Mouse (Mus musculus) adrenal gland, postnatal 10 days (tissue): Measurements from ENCODE around the gene Cdk5. TPM values are rescaled to one million over a fixed set of nuclear protein-coding genes. Genes with fewer than 3 reads are reported as not detected.

Source experiments
- DNase-seq: peaks from one replicate; pipeline ENCODE4 v3.0.0; 2021; ENCODE audit warnings: mixed read lengths
- total RNA-seq, 2 experiments: library from RNA; stranded (reverse); gene quantifications; 2 replicates each; pipeline ENCODE4 v1.2.3; 2021

The Cdk5 gene
- total RNA-seq, 2 experiments from 2014 or later, result 37.9 to 41.3 TPM

DNA sequence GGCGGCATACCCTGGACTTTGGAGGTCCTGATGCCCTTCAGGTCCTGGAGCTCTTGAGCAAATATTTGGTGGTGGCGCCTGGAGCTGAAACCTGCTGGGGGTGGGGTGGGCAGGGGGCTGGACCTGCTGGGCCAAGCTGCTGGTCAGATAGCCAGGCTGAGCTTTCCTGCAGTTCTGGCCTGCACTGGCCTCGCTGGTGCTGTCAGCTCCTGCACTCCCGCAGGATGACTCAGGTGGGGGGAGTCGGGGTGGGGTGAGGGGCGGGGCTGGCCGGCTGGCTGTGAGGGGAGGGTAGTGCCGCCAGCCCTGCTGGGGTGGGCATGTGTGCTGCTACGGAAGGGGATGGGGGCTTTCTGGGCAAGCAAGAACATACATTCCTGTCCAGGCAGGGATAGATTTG lies 5.3 kb upstream of the Cdk5 start:
- DNase-seq, result peak; percentile 53

DNA sequence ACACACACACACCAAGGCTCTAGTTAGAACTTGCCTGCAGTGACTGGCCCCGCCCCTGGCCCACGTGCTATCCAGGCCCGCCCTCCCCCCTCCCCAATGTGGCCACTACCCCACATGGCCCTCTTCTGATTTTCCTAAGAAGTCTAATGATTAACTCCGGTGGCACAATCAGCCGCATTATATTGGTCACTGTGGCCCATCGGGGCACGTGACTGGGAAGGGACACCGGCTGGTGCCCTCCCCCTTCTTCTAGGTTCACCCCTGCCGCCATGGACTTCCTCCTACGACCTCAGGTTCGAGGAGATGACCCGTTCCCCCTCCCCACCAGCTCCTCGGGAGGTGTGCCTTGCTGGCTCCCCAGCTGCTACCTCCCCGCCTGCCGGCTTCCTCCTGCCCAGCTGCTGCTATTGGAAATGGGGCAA lies 4.7 kb upstream of the Cdk5 start:
- DNase-seq, result peak; percentile 18

DNA sequence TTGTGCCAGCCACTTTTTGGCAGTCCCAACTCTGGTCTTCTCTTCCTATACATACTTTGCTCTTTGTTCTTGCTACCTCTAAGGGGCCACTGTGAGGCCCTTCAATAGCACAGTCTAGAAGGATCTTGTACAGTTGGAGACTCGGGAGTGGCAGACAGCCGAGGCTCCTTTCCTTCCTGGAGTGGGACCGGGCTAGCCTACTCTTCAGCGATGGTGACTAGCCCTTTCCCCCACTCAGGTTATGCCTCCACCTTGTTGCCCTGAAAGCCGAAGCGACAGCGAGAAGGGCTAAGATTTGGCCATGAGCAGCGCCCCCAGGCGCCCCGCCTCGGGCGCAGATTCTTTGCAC lies 3.9 kb upstream of the Cdk5 start:
- no peak for DNase-seq

DNA sequence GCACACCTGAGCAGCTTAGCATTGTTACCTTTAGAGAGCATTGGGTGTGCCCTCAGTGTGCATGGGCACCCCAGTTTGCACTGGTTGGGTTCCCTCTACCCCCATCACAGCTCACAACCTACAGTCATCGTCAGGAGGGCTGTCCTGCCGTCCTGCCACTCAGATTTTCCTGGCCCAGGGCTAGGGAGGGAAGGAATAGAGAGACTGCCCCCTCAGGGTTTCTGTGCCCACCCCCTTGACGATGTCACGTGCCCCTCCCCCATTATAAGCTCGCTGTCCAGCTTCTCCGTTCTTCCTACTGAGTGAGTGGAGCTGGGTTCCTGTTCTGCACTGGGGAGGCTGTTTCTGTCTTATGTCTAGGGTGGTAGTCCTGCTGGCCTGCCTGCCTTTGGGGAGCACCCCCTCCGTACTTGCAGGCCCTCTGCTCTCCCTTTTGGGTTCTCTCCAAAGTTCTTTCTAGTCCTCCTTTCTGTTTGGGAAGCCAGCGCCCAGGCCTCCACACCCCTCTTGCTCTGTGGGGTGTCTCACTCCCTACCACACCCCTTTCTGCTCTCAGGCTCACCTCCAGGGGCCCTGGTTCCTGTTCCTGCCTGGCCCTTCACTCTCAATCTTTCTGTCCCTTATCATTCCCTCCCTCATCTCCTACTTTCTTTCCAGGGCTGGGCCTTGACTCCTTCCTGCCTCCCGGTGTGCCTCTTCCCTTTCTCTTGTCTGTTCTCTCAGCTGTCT lies 3.4 kb upstream of the Cdk5 start:
- no peak for DNase-seq

DNA sequence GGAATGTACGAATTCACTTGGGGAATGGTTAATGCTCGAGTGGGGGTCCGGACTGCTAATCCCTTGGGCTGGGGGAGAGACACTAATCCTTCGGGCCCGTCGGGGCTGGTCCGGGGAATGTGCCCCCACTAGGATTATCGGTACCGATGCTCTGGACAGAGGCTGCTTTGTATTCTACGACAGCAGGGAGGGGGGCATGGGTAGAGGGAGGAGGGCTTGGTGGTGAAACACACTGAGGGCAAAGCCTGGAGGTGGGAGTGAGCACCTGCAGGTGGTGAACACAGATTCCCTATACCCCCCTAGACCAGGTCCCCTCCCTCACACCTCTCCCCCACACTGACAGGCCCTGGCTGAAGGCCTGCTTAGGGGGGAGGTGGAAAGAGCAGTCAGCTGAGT lies 2.7 kb upstream of the Cdk5 start:
- peak; percentile 21 for DNase-seq

DNA sequence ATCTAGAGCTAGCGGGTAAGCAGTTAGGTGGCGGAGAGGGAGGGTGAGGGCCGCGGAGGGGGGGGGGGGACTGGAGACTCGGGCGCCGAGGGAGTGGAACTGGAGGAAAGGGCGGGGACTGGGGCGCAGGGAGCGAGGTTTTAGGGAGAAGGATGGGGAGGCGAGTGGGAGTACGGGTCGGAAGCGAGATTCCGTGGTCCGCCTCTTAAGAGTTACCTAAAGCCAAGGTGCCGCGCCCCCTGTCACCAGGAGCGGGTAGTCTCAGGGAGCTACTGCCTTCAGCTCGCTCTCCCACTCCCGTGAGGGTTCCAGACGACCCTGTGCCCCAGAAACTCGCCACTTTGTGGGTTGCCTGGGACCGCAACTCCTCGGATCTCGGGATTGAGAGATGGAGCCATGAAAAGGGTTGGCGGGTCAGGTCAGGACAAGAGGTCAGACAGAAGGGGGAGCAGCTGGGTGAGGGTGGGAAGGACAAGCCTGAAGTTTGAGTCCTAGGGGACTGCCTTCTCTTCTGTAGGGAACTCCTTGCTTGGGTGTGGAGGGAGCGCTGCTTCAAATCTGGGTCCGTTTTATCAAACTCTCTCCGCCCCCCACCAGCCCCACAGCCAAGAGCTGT lies 2.2 kb upstream of the Cdk5 start:
- no peak for DNase-seq

DNA sequence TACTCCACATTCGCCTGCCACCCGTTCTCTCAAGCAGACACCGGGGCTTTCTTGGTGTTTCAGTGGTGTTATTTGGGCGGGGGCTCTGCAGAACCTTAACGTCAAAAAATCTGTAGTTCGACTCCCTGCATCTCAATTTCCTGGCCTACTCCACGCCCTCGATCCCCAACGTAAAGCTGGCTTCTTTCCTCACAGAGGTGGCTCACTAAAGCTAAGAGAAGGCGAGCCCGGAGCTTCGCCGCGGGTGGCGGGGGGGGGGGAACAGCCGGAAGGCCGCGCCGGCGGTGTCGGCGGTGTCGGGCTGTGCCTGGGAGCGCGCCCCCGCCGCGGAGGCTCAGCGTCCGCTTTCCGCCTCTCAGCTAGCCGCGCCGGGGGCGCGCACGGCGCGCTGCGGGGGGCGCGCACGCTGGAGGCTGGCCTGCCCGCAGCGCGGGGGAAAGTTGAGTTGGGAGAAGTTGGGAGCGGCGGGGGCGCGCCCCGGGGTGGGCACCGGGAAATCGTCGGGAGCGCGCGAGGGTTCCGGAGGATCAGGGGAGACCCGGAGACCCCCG lies 1.6 kb upstream of the Cdk5 start:
- peak; percentile 93 for DNase-seq

DNA sequence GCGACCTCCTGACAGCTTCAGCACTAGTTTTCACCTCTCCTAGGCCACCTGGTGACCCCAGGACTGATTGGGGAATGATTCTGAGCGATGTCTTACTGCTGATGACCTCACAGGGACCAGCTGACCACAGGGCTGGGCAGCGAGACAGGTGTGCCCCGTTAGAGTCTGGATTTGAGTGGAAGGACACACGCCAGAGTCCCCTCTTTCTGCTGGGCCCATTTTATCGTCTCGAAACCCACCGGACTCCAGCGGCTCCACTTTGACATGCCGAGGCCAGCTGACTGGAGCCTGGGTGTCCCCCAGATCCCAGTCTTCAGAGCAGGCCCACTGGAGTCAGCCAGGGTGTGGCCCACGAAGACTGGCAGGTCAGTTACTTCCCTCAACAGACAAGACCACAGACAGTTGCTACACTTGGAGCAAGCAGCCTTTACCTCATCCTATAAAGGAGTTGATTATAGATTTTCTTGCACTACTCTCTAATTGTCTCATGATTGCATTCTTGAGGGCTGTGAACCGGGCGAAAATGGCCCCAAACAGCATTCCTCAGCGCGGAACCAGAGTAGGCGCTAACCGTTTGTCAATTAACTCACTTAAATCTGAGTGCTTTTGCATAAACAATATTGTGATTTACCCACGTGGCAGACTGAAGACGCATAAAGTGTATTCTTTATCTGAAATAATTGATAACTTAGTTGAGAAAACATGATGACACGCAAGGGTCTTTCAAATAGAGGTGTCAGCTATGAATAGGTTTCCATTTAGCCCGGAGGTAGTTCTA lies 863 bp upstream of the Cdk5 start:
- no peak for DNase-seq

DNA sequence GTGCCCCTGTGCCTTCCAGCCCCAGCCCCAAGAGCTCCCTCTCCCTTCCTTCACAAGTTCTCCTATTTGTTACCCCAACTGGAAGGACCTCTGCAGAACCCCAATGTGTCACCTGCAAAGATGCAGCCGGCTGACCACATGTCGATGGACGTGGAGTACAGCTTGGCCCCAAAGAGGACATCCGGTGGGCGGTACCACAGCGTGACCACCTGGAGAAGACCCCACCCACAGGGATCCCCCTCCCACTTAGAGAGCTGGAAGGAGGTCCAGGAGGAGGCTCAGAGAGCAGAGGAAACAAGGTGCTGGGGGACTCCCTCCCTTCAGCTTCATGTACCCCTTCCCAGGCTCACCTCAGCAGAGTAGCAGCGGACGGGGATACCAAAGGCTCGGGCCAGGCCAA lies 2.9 kb downstream of the Cdk5 start:
- DNase-seq, result no peak

DNA sequence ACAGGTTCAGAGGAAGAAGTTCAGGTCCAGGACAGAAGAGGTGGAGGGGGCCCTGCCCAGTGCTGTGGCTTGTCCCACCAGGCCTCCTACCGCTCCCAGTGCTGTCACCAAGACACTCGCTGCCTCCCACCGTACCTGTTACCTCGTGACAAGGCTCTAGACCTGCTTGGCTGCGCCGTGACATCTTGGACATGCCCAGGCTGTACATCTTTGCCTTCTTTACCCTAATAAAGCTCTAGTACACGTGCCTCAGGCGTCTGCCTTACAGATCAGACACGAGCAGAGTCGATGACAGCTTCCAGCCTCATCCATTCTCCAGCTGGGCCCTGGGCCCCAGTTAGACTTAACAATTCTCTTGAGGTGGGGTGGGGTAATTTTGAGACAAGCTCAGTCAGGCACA lies 5.7 kb downstream of the Cdk5 start:
- no peak for DNase-seq

DNA sequence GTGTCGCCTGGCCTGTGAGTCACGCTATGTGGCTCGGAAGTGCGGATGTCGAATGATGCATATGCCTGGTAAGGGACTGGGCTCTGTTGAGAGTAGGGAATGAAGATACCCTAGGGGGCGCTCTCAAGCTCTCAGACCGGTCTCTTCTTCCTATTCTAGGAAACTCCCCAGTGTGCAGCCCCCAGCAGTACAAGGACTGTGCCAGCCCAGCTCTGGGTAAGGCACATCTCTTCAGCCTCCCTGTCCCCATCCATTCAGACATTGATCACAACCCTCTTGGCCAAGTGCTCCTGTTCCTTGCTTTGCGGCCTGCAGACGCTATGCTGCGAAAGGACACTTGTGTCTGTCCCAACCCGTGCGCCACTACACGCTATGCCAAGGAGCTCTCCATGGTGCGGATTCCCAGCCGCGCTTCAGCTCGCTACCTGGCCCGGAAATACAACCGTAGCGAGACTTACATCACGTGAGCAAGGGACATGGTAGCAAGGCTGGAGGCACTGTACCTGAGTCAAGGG lies 7.1 kb downstream of the Cdk5 start:
- peak; percentile 77 for DNase-seq

DNA sequence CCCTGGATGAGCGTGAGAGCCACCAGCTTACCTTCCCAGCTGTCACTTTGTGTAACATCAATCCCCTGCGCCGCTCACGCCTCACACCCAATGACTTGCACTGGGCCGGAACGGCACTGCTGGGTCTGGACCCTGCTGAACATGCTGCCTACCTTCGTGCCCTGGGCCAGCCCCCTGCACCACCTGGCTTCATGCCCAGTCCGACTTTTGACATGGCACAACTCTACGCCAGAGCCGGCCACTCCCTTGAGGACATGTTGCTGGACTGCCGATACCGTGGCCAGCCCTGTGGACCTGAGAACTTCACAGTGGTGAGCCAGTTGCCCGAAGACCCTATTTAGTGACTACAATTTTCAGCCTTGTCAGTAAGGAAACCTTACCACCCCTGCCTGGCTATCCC lies 9.4 kb downstream of the Cdk5 start:
- peak; percentile 53 for DNase-seq

DNA sequence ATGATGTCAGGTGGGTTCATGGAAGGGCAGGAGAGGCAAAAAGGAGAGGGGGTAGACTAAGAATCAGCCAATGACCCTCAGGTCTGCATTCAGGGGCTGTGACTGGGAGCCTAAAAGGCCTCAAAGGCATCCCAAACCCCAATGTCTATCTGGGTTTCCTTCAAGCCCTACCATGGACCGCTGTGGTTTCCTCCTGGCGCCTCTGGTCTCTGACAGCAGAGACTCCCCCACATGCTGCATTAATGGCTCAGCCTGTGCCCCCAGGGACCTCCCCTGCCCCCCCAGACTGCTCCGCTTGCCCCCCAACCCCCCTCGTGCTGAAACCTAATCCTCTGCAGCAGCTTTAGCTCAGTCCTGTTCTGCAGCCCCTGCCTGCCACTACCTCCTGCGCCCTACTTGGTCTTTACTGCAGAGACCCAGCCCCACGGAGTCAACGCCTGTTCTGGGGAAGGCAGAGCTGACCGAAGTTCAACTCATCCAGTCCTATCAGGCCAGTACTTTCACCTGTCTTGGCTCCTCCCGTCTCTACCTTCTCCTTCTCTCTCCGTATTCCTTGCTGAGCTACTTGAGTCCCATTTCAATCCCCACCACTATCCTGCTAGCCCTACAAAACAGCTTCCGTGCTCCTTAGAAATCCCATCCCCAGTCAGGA lies 10.2 kb downstream of the Cdk5 start, which contains the start of gene Asic3:
Gene Asic3, plus strand, starts transcription at position 351 of the 652 bp plus-strand sequence.
- no peak for DNase-seq

DNA sequence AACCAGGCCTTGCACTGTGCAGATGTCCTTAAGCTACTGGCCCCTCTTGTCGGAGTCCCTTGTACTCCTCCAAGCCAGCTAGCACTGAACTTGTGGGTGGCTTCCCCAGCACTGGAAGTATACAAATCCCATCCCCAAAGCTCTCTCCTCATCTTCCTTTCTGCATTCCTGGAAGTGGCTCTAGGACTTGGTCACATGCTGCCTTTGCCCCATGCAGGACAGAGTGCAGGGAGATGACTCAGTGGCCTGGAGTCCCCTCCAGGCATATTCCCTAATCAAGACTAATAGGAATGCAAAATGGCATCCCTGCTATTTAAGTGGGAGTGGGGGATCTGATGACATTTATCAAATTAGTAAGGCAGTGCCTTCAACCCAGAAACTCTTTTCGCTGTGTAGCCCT lies 11.3 kb downstream of the Cdk5 start:
- no peak for DNase-seq

DNA sequence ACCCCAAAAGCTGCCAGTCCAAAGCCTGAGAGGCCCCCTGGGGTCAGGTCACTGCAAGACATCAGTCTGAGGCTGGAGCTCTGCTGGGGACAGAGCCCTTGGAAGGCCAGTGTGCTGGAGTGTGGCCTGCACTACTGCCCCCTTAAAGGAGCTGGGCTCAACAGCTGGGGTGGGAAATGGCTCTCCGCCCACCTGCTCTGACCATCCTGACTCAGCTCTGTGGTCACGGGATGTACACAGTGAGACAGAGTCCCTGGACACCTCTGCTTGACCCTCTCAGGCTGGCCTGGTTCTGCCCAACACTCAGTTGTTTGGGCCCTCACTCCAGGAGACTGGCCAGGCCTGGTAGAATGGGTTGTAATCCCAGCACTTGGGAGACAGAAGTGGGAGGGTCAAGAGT lies 13.9 kb downstream of the Cdk5 start:
- no peak for DNase-seq

DNA sequence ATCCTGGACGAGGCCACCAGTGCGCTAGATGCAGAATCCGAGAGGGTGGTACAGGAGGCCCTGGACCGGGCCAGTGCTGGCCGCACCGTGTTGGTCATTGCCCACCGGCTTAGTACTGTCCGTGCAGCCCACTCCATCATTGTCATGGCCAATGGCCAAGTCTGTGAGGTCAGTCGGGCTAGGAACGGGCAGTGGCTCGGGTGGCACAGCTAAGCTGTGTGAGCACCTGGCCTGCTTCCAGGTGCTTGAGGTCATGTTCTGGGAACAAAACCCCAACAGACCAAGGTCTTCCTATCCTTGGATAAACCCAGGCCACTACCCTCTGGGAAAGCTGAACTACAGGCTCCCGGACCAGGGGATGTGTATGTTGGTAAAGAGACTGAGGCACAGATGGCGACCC lies 14.7 kb downstream of the Cdk5 start:
- DNase-seq, result peak; percentile 74

DNA sequence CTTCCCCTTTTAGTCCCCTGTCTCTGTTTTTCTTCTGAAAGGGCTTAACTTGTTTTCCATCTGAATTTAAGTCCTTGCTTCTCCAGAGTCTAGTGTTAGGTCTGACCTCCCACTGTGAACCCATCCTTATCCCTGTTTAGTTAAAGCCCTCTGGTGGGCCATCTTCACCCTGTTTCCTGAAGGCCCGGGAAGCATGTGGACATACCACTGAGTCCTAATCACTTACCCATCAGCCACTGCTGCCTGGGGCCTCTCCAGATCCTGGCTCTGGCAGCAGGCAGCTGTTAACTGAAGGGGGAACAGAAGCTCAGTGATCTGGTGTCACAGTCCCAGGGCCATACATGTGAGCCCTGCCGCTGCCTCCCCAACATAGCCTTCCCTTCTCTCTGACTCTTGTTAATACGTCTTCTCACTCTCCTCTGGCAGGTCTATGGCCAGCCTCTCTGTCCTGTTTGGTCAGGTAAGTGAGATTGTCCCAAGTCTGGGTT lies 17.9 kb downstream of the Cdk5 start:
- DNase-seq, result no peak

DNA sequence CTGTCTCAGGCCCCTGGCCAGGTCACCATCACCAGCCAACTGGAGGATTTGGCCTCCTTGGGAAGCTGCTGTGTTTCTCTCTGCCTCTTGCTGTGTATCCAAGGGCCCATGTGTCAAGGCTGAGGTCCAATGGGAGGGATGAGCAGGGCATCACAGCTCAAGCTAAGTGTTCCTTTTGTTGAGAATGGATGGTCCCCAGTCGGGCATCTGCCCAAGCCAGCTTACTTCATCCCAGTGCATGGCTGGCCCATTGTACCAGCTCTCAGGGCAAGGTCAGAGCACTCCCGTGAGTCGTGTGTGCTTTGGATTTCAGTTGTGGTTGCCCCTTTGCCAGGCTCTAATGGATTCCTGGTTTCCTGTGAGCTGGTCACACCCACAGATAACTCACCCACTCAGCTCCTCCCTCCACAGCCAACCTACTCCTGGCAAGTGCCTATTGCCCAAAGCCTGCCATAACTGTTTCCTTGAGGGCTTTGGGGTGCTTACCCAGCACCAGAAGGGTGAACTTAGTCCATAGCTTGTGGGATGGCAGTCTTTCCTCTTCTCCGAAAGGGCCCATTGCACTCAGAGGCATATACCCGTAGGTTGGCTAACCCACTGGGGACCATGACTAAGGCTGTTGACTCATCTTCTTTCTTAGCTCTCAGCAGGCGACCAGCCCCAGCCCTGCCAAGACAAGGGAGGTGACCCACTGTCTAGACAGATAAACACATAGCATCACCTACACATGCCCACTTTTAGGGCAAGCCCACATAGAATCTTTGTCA lies 18.6 kb downstream of the Cdk5 start:
- DNase-seq, result no peak

DNA sequence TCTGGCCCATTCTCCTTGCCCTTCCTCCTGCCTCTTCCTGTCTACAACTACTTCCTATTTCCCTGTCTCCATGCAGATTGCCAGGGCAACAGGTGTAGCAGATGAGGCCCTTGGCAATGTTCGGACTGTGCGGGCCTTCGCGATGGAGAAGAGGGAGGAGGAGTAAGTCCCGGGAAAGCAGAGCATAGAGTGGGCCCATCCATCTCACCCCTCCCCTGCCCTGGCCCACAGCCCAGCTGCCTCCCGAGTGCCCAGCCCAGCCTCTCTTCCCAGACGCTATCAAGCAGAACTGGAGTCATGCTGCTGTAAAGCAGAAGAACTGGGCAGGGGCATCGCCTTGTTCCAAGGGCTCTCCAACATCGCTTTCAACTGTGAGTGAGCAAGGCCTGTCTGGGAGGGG lies 21.4 kb downstream of the Cdk5 start:
- no peak for DNase-seq

DNA sequence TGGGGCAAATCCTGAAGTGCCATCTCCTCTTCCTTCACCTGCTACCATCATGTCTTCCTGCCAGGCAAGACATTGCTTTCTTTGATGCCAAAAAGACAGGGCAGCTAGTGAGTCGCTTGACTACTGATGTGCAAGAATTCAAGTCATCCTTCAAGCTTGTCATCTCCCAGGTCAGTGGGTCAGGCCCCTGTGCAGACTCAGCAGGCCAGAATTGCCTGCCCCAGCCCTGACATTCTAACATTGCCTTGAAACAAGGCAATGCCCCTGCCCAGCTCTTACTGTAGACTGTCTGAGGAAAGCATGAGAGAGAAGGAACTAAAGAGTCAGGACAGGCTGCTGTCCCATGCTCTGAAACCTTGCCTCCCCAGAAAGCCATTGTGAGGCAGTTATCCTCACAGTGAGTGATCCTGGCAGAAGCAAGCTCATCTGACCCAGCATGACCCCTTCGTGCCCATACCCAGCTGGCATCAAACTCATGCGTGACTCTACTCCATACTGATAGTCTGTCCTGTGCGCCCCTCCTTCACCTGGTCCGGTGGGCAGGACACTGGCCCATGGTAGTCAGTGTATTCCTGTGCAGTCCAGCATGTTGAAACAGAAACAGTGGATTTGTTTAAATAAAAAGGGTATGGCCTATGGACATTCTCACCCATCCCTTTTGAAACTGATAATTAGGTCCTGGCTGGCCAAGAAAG lies 22.3 kb downstream of the Cdk5 start:
- no peak for DNase-seq

DNA sequence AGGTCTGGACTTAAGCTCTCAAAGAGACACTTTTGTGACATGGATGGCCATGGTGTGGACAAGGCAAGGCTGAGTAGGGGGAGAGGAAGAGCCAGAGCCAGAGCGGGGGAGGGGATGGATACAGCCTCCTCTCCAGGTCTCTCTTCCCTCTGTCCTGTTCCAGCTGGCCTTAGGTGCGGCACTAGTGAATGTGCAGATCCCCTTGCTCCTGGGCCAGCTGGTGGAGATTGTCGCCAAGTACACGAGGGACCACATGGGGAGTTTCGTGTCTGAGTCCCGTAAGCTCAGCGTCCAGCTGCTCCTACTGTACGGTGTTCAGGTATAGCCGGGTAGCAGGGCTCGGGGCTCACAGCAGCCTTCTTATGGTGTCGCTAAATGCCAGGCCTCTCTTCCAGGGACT lies 23.0 kb downstream of the Cdk5 start:
- no peak for DNase-seq
